Mouse (Mus musculus): ENCODE results near the gene Gm498.

GRCm38 (mm10) chr7:143938647-143939046 is 72.0 kb downstream of the Gm498 start:
- TF ChIP-seq CTCF (IDR thresholded peaks at IDR 0.05; ENCODE audit: low read depth), result no peak
- TF ChIP-seq EP300 (IDR thresholded peaks at IDR 0.05; ENCODE audit: low read depth), result no peak

Data from liver, postnatal 0 days (tissue).